Mouse (Mus musculus): Measurements from ENCODE around the gene N6amt1. TPM values are rescaled to one million over a fixed set of nuclear protein-coding genes. Genes with fewer than 3 reads are reported as not detected.

Gene N6amt1
- 17.6 and 21.0 TPM in 2 replicates for polyA plus RNA-seq (2014; fragmentation: Nextera tagmentation; extraction: Ambion mirVana)

GRCm38 (mm10) chr16:87354075-87354583 lies at the start of gene N6amt1:
Gene N6amt1 (plus strand): TSS chr16:87354185.
- DNase-seq (ENCODE audit: low spot score), result peak; percentile 97
- peak; percentile 99 for ATAC-seq (ENCODE audit: low FRiP score)
- Histone ChIP-seq H3K27me3 (ENCODE audit: control insufficient read depth, insufficient read depth, low read length) (no peaks in the 10 kb centered on the region), H3K36me3 (replicated peaks; ENCODE audit: control insufficient read depth, insufficient read depth) (peaks cover 12% of the 10 kb centered on the region), H3K4me2 (replicated peaks) (peak within 1 kb of the TSS; percentile 67), H3K4me3 (replicated peaks; ENCODE audit: low read length) (peak within 1 kb of the TSS; percentile 70), H3K4me1 (replicated peaks; ENCODE audit: control insufficient read depth, insufficient read depth, low read length) (peaks cover 5% of the 10 kb centered on the region; the same call in 1 of the 2 replicates), H3K27ac (peak within 1 kb of the TSS; percentile 95), H3K9me3 (ENCODE audit: control insufficient read depth, low read length) (no peaks in the 10 kb centered on the region), H3K9ac (peak within 1 kb of the TSS; percentile 83)
- under 1% methylated on average over 48 of the region's 48 CpGs for WGBS

DNA sequence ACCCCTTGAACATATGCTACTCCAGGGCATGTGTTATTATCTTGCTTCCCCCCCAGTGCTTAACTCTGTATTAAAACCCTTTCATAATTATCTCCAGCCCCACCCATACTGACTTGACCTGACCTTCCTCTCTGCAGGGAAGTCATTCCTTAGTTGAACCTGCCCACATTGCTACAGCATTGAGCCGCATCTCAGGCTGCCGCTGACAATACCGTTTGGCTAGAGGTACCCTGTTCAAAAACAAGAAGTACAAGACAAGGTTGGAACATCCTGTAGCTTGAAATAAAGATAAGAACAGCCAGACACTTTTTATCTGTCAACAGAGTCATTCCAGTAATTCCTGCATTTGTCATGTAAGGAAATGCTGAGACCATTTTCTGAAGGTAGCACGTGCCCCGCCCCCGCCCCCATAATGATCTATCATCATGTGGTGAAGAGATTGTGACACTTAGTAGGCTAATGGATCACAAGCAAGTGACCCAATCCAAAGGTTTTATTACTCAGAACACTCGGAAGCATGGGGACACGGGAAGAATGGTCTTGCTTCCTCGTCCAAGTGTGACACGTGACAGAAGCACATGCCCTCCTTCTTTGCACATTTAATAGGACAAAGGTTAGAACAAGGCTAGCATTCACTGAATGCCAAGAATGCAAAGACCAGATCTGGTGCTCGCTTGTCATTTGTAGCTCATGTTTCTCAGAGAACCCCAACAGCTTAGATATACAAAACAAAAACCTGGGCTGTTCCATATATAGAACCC lies 48.6 kb upstream of the N6amt1 start:
- Histone ChIP-seq H3K36me3 (replicated peaks; ENCODE audit: control insufficient read depth, insufficient read depth) (no peaks in the 10 kb centered on the region), H3K27me3 (ENCODE audit: control insufficient read depth, insufficient read depth, low read length) (no peaks in the 10 kb centered on the region), H3K9me3 (ENCODE audit: control insufficient read depth, low read length) (no peaks in the 10 kb centered on the region), H3K27ac (no peak overlapping the region), H3K4me2 (replicated peaks) (no peak overlapping the region), H3K9ac (no peak overlapping the region), H3K4me3 (replicated peaks; ENCODE audit: low read length) (no peak overlapping the region), H3K4me1 (replicated peaks; ENCODE audit: control insufficient read depth, insufficient read depth, low read length) (no peaks in the 10 kb centered on the region)
- WGBS, result 87% methylated on average over 11 of the region's 11 CpGs
- ATAC-seq (ENCODE audit: low FRiP score), result no peak
- no peak for DNase-seq (ENCODE audit: low spot score)

DNA sequence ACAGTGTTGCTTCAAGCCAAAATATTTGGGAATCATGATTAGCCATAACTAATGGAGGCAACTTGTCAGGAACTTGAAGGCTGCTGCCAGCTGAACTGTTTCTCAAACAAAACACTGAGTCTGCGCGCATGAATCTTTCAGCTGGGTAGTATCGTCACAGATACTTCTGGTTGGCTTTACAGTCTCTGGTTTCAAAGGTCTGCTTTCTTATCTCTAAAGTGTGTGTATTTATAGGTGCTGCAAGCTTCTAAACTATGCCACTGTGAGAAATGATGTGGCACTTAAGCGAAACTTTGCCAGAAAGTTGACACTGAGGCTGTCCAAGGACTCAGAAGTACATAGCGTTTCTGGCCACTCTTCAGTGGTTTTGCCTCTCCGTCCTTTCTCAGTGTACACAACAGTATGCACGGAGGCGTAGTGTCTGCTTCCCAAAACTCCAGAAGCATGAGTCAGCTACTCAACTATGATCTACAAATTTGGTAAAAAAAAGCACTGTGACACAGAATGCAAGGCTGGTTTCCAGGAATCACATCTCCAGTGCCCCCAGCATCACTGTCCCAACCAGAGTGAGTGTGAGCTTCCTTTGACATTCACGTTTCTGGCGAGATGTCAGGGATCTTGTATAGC lies 46.8 kb upstream of the N6amt1 start:
- H3K9me3 ChIP-seq (ENCODE audit: control insufficient read depth, low read length), result no peaks in the 10 kb centered on the region
- H3K36me3 ChIP-seq (replicated peaks; ENCODE audit: control insufficient read depth, insufficient read depth), result no peaks in the 10 kb centered on the region
- no peak overlapping the region for H3K4me3 ChIP-seq (replicated peaks; ENCODE audit: low read length)
- 91% methylated on average over 10 of the region's 10 CpGs for WGBS
- no peaks in the 10 kb centered on the region for H3K4me1 ChIP-seq (replicated peaks; ENCODE audit: control insufficient read depth, insufficient read depth, low read length)
- no peak overlapping the region for H3K9ac ChIP-seq
- H3K4me2 ChIP-seq (replicated peaks), result no peak overlapping the region
- ATAC-seq (ENCODE audit: low FRiP score) (no peak), DNase-seq (ENCODE audit: low spot score) (no peak)
- H3K27me3 ChIP-seq (ENCODE audit: control insufficient read depth, insufficient read depth, low read length), result no peaks in the 10 kb centered on the region
- H3K27ac ChIP-seq, result no peak overlapping the region

- Histone ChIP-seq H3K9me3 (ENCODE audit: control insufficient read depth, low read length) (no peaks in the 10 kb centered on the region), H3K27ac (no peak overlapping the region), H3K4me1 (replicated peaks; ENCODE audit: control insufficient read depth, insufficient read depth, low read length) (no peaks in the 10 kb centered on the region), H3K4me3 (replicated peaks; ENCODE audit: low read length) (no peak overlapping the region), H3K27me3 (ENCODE audit: control insufficient read depth, insufficient read depth, low read length) (no peaks in the 10 kb centered on the region), H3K36me3 (replicated peaks; ENCODE audit: control insufficient read depth, insufficient read depth) (no peaks in the 10 kb centered on the region), H3K9ac (no peak overlapping the region), H3K4me2 (replicated peaks) (no peak overlapping the region)
- 88% methylated on average over 4 of the region's 4 CpGs for WGBS
- DNase-seq (ENCODE audit: low spot score) (no peak), ATAC-seq (ENCODE audit: low FRiP score) (no peak)
These were observed 43.3 kb upstream of the N6amt1 start for GRCm38 (mm10) chr16:87310659-87311058.

- no peak for DNase-seq (ENCODE audit: low spot score)
- 55% methylated on average over 5 of the region's 5 CpGs for whole genome bisulfite sequencing
- peak; percentile 62; the same call in 1 of the 2 replicates for ATAC-seq (ENCODE audit: low FRiP score)
These were observed 35.7 kb upstream of the N6amt1 start for GRCm38 (mm10) chr16:87318200-87318811.

DNA sequence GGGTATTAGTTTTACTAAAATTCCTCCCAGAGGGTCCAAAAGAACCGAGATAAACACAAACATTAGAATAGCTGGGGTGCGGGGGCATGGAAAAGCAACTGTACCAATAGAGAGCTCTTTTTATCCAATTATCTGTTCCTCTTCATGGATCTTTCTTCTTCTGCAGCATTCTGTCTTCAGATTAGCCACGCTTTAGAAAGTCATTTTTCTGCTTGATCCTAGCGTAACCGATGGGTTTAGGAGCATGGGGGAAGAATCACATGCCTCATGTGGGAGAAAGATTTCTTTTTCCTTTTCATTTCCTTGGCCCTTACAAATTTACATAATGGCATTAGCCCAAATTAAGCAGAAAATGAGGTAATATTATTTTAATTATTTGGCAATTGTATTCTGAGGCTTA lies 35.0 kb upstream of the N6amt1 start:
- Histone ChIP-seq H3K4me1 (replicated peaks; ENCODE audit: control insufficient read depth, insufficient read depth, low read length) (peaks cover 22% of the 10 kb centered on the region), H3K4me3 (replicated peaks; ENCODE audit: low read length) (no peak overlapping the region), H3K36me3 (replicated peaks; ENCODE audit: control insufficient read depth, insufficient read depth) (no peaks in the 10 kb centered on the region), H3K9ac (no peak overlapping the region), H3K27ac (0 out of 2 replicates have a peak overlapping the region, but pooled peaks have one; percentile 20), H3K9me3 (ENCODE audit: control insufficient read depth, low read length) (no peaks in the 10 kb centered on the region), H3K4me2 (replicated peaks) (no peak overlapping the region), H3K27me3 (ENCODE audit: control insufficient read depth, insufficient read depth, low read length) (no peaks in the 10 kb centered on the region)
- 35% methylated on average over 5 of the region's 5 CpGs for WGBS
- ATAC-seq (ENCODE audit: low FRiP score) (no peak), DNase-seq (ENCODE audit: low spot score) (no peak)

More at GRCm38 (mm10) chr16:87318200-87318811, 35.7 kb upstream of the N6amt1 start:
- H3K9me3 ChIP-seq (ENCODE audit: control insufficient read depth, low read length), result no peaks in the 10 kb centered on the region
- H3K9ac ChIP-seq, result no peak overlapping the region
- H3K4me1 ChIP-seq (replicated peaks; ENCODE audit: control insufficient read depth, insufficient read depth, low read length), result peaks cover 22% of the 10 kb centered on the region
- no peak overlapping the region for H3K27ac ChIP-seq
- no peak overlapping the region for H3K4me2 ChIP-seq (replicated peaks)
- H3K27me3 ChIP-seq (ENCODE audit: control insufficient read depth, insufficient read depth, low read length), result no peaks in the 10 kb centered on the region
- H3K4me3 ChIP-seq (replicated peaks; ENCODE audit: low read length), result no peak overlapping the region
- no peaks in the 10 kb centered on the region for H3K36me3 ChIP-seq (replicated peaks; ENCODE audit: control insufficient read depth, insufficient read depth)

GRCm38 (mm10) chr16:87319541-87320251 lies 34.3 kb upstream of the N6amt1 start:
- DNase-seq (ENCODE audit: low spot score) (no peak), ATAC-seq (ENCODE audit: low FRiP score) (peak; percentile 51)
- Histone ChIP-seq H3K27me3 (ENCODE audit: control insufficient read depth, insufficient read depth, low read length) (no peaks in the 10 kb centered on the region), H3K27ac (no peak overlapping the region), H3K9me3 (ENCODE audit: control insufficient read depth, low read length) (no peaks in the 10 kb centered on the region), H3K36me3 (replicated peaks; ENCODE audit: control insufficient read depth, insufficient read depth) (no peaks in the 10 kb centered on the region), H3K4me2 (replicated peaks) (no peak overlapping the region), H3K4me1 (replicated peaks; ENCODE audit: control insufficient read depth, insufficient read depth, low read length) (peaks cover 22% of the 10 kb centered on the region), H3K9ac (no peak overlapping the region), H3K4me3 (replicated peaks; ENCODE audit: low read length) (no peak overlapping the region)
- 47% methylated on average over 5 of the region's 5 CpGs for WGBS

DNA sequence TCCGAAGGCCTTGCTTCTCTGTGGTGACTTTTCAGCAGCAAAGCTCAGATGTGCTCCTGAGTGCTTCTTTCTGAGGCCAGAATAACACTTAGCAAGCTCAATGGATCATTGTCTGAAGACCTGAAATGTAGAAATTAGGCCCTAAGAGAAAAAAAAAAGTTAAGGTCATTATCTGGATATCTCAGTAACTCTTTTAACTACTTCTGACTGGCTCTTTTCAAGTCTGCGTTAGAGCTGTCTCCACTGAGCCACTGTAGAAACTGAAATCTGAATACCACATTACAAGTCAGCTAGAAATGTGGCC lies 33.8 kb upstream of the N6amt1 start:
- H3K9me3 ChIP-seq (ENCODE audit: control insufficient read depth, low read length), result no peaks in the 10 kb centered on the region
- peaks cover 22% of the 10 kb centered on the region for H3K4me1 ChIP-seq (replicated peaks; ENCODE audit: control insufficient read depth, insufficient read depth, low read length)
- WGBS, result 35% methylated on average over 2 of the region's 2 CpGs
- no peak overlapping the region for H3K27ac ChIP-seq
- no peak overlapping the region for H3K4me3 ChIP-seq (replicated peaks; ENCODE audit: low read length)
- DNase-seq (ENCODE audit: low spot score), result no peak
- no peaks in the 10 kb centered on the region for H3K36me3 ChIP-seq (replicated peaks; ENCODE audit: control insufficient read depth, insufficient read depth)
- no peak overlapping the region for H3K9ac ChIP-seq
- H3K4me2 ChIP-seq (replicated peaks), result no peak overlapping the region
- H3K27me3 ChIP-seq (ENCODE audit: control insufficient read depth, insufficient read depth, low read length), result no peaks in the 10 kb centered on the region
- no peak for ATAC-seq (ENCODE audit: low FRiP score)

DNA sequence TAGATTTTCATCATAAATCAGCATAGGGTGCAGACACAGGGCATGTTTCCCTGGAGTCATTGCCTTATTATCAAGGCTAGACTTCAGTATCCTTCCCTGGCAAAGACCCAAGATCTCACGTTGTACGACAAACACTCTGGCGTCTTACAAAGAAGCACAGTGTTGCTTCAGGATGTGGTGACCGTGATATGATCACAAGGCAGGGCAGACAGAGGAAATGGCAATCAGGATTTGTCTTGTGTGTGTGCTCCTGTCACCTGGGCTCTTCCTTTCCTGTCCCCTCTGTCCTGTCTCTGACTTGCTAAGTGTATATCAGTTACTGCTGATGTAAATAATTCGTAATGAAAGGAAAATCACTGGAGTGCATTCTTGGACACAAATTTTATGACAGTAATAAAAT lies 29.4 kb upstream of the N6amt1 start:
- WGBS, result 68% methylated on average over 5 of the region's 5 CpGs

More for the DNA sequence above, 29.4 kb upstream of the N6amt1 start:
- Histone ChIP-seq H3K9me3 (ENCODE audit: control insufficient read depth, low read length) (no peaks in the 10 kb centered on the region), H3K36me3 (replicated peaks; ENCODE audit: control insufficient read depth, insufficient read depth) (no peaks in the 10 kb centered on the region), H3K4me1 (replicated peaks; ENCODE audit: control insufficient read depth, insufficient read depth, low read length) (peaks cover 9% of the 10 kb centered on the region; the same call in 1 of the 2 replicates), H3K4me3 (replicated peaks; ENCODE audit: low read length) (no peak overlapping the region), H3K27me3 (ENCODE audit: control insufficient read depth, insufficient read depth, low read length) (no peaks in the 10 kb centered on the region), H3K9ac (no peak overlapping the region), H3K4me2 (replicated peaks) (no peak overlapping the region), H3K27ac (no peak overlapping the region)
- ATAC-seq (ENCODE audit: low FRiP score) (no peak), DNase-seq (ENCODE audit: low spot score) (no peak)

Measured in hindbrain, embryonic 14.5 days (tissue).